Mouse (Mus musculus): ENCODE results near the gene Olfr221. TPM values are rescaled to one million over a fixed set of nuclear protein-coding genes. Genes with fewer than 3 reads are reported as not detected.

The Olfr221 gene
- polyA plus RNA-seq, 1 experiment from 2014 or later = not detected

DNA sequence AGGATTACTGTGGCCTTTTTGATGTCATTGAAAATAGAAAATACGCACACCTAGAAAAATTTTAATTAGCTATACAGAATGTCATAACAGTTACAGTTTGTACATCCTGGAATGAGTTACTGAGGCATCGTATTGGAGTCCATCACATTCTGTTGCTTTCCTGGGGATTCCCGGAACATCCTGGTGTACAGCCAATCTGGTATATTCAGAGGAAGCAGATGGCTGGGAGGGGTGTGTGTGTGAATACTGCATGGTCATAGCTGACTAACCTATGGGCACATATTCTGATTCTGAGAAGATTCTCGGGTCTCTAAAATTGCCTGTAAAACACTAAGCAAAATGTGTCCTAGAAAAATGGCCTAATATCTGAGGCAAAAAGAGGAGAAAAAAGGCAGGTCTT, 30.2 kb downstream of the Olfr221 start:
- Histone ChIP-seq H3K4me3 (ENCODE audit: low read depth, low read length) (no peak overlapping the region), H3K4me2 (replicated peaks; ENCODE audit: low read depth, low read length) (no peak overlapping the region), H3K9me3 (ENCODE audit: control insufficient read depth, low read depth, low read length) (no peaks in the 10 kb centered on the region), H3K9ac (replicated peaks; ENCODE audit: low read depth, low read length) (no peak overlapping the region), H3K27ac (ENCODE audit: low read length) (no peak overlapping the region), H3K27me3 (ENCODE audit: control insufficient read depth, insufficient read depth, low read length) (no peaks in the 10 kb centered on the region), H3K36me3 (ENCODE audit: control insufficient read depth, insufficient read depth, low read length) (peaks cover 19% of the 10 kb centered on the region; the same call in 1 of the 2 replicates), H3K4me1 (ENCODE audit: control insufficient read depth, insufficient read depth, low read length) (peaks cover 30% of the 10 kb centered on the region)
- WGBS = 77% methylated on average over 4 of the region's 4 CpGs
- ATAC-seq (ENCODE audit: insufficient number of reproducible peaks, insufficient read depth, low FRiP score, low read depth) = no peak

- Histone ChIP-seq H3K36me3 (ENCODE audit: control insufficient read depth, insufficient read depth, low read length) (peaks cover 23% of the 10 kb centered on the region; the same call in 1 of the 2 replicates), H3K9me3 (ENCODE audit: control insufficient read depth, low read depth, low read length) (no peaks in the 10 kb centered on the region), H3K4me3 (ENCODE audit: low read depth, low read length) (no peak overlapping the region), H3K4me2 (replicated peaks; ENCODE audit: low read depth, low read length) (no peak overlapping the region), H3K27ac (ENCODE audit: low read length) (no peak overlapping the region), H3K4me1 (ENCODE audit: control insufficient read depth, insufficient read depth, low read length) (peaks cover 29% of the 10 kb centered on the region), H3K27me3 (ENCODE audit: control insufficient read depth, insufficient read depth, low read length) (no peaks in the 10 kb centered on the region), H3K9ac (replicated peaks; ENCODE audit: low read depth, low read length) (no peak overlapping the region)
- ATAC-seq (ENCODE audit: insufficient number of reproducible peaks, insufficient read depth, low FRiP score, low read depth) = no peak
- WGBS = 68% methylated on average over 1 of the region's 1 CpGs
These were observed 30.6 kb downstream of the Olfr221 start for GRCm38 (mm10) chr14:52011683-52012082.

DNA sequence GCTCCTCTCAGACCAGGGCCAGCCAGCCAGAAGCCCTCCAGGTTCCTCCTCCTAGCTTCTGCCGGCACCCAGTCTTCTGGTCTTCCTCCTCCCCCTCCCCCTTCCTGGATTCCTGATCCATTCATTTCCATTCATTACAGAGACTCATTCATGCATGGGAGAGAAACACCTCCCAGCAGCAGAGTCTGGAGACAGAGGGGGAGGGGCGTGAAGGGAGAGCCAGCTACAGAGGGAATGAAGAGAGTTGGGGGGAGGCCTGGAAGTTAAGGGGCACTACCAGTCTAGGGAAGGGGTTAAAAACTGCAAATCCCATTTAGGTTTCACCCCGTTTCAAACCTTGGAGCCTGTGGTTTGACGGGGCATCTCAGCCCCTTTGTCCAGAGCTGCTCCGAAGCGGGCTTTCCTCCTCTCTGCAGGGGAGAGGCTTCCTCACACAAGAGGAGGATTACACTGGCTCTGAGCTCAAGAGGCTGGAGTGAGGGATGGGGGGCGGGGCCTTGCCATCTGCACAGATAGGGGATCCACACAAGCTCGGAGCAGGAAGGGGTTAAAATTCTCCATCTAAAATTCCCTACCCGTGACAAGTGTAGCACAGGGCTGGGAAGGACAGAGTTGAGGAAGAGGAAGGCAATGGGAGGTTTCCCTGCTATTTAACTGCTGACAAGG, 31.7 kb downstream of the Olfr221 start:
- H3K9ac ChIP-seq (replicated peaks; ENCODE audit: low read depth, low read length) = no peak overlapping the region
- 6% methylated on average over 9 of the region's 9 CpGs for WGBS
- peak overlapping the region; percentile 68 for H3K27ac ChIP-seq (ENCODE audit: low read length)
- peaks cover 18% of the 10 kb centered on the region for H3K4me1 ChIP-seq (ENCODE audit: control insufficient read depth, insufficient read depth, low read length)
- H3K9me3 ChIP-seq (ENCODE audit: control insufficient read depth, low read depth, low read length) = no peaks in the 10 kb centered on the region
- peaks cover 34% of the 10 kb centered on the region for H3K36me3 ChIP-seq (ENCODE audit: control insufficient read depth, insufficient read depth, low read length)
- 0 out of 2 replicates have a peak, but pooled peaks have one; percentile 8 for ATAC-seq (ENCODE audit: insufficient number of reproducible peaks, insufficient read depth, low FRiP score, low read depth)
- H3K27me3 ChIP-seq (ENCODE audit: control insufficient read depth, insufficient read depth, low read length) = no peaks in the 10 kb centered on the region
- peak overlapping the region; percentile 29 for H3K4me2 ChIP-seq (replicated peaks; ENCODE audit: low read depth, low read length)
- peak overlapping the region; percentile 2; the same call in 1 of the 2 replicates for H3K4me3 ChIP-seq (ENCODE audit: low read depth, low read length)

- Histone ChIP-seq H3K36me3 (ENCODE audit: control insufficient read depth, insufficient read depth, low read length) (peaks cover 42% of the 10 kb centered on the region), H3K4me1 (ENCODE audit: control insufficient read depth, insufficient read depth, low read length) (peaks cover 13% of the 10 kb centered on the region), H3K9ac (replicated peaks; ENCODE audit: low read depth, low read length) (no peak overlapping the region), H3K9me3 (ENCODE audit: control insufficient read depth, low read depth, low read length) (no peaks in the 10 kb centered on the region), H3K27me3 (ENCODE audit: control insufficient read depth, insufficient read depth, low read length) (no peaks in the 10 kb centered on the region), H3K4me3 (ENCODE audit: low read depth, low read length) (no peak overlapping the region), H3K27ac (ENCODE audit: low read length) (no peak overlapping the region), H3K4me2 (replicated peaks; ENCODE audit: low read depth, low read length) (peak overlapping the region; percentile 29)
- no peak for ATAC-seq (ENCODE audit: insufficient number of reproducible peaks, insufficient read depth, low FRiP score, low read depth)
- 67% methylated on average over 6 of the region's 6 CpGs for WGBS
These were observed 32.4 kb downstream of the Olfr221 start for GRCm38 (mm10) chr14:52009841-52010240.

DNA sequence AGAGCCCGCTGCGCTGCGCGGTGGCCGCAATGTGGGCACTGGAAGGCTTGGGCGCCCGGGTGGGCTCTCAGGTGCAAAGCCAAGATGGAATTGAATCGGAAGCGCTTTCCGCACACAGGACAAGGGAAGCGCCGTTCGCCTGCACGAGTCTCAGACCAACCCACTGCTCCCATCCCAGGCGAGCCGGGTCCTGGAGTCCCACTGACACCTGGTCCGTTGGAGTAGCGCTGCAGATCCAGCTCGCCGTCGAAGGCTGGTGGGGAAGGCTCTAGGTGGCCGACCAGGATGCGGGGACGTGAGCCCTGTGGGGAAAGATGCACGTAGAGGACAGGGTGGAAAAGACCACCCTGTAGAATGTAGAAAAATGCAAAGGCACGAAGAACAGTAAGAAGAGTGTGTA, 32.9 kb downstream of the Olfr221 start:
- Histone ChIP-seq H3K4me2 (replicated peaks; ENCODE audit: low read depth, low read length) (no peak overlapping the region), H3K9ac (replicated peaks; ENCODE audit: low read depth, low read length) (no peak overlapping the region), H3K4me3 (ENCODE audit: low read depth, low read length) (no peak overlapping the region), H3K27ac (ENCODE audit: low read length) (no peak overlapping the region), H3K9me3 (ENCODE audit: control insufficient read depth, low read depth, low read length) (no peaks in the 10 kb centered on the region), H3K27me3 (ENCODE audit: control insufficient read depth, insufficient read depth, low read length) (no peaks in the 10 kb centered on the region), H3K36me3 (ENCODE audit: control insufficient read depth, insufficient read depth, low read length) (peaks cover 43% of the 10 kb centered on the region), H3K4me1 (ENCODE audit: control insufficient read depth, insufficient read depth, low read length) (peaks cover 13% of the 10 kb centered on the region)
- ATAC-seq (ENCODE audit: insufficient number of reproducible peaks, insufficient read depth, low FRiP score, low read depth) = no peak
- 54% methylated on average over 26 of the region's 26 CpGs for whole genome bisulfite sequencing

- Histone ChIP-seq H3K4me3 (ENCODE audit: low read depth, low read length) (no peak overlapping the region), H3K9ac (replicated peaks; ENCODE audit: low read depth, low read length) (no peak overlapping the region), H3K4me2 (replicated peaks; ENCODE audit: low read depth, low read length) (no peak overlapping the region), H3K27ac (ENCODE audit: low read length) (no peak overlapping the region), H3K36me3 (ENCODE audit: control insufficient read depth, insufficient read depth, low read length) (peaks cover 48% of the 10 kb centered on the region), H3K27me3 (ENCODE audit: control insufficient read depth, insufficient read depth, low read length) (no peaks in the 10 kb centered on the region), H3K9me3 (ENCODE audit: control insufficient read depth, low read depth, low read length) (no peaks in the 10 kb centered on the region), H3K4me1 (ENCODE audit: control insufficient read depth, insufficient read depth, low read length) (peaks cover 13% of the 10 kb centered on the region)
- 55% methylated on average over 38 of the region's 38 CpGs for WGBS
- ATAC-seq (ENCODE audit: insufficient number of reproducible peaks, insufficient read depth, low FRiP score, low read depth) = peak; percentile 59; the same call in 1 of the 2 replicates
These were observed 33.7 kb downstream of the Olfr221 start for GRCm38 (mm10) chr14:52008321-52009203.

- WGBS = 93% methylated on average over 23 of the region's 23 CpGs
- Histone ChIP-seq H3K4me2 (replicated peaks; ENCODE audit: low read depth, low read length) (no peak overlapping the region), H3K4me1 (ENCODE audit: control insufficient read depth, insufficient read depth, low read length) (peaks cover 13% of the 10 kb centered on the region), H3K9me3 (ENCODE audit: control insufficient read depth, low read depth, low read length) (no peaks in the 10 kb centered on the region), H3K36me3 (ENCODE audit: control insufficient read depth, insufficient read depth, low read length) (peaks cover 60% of the 10 kb centered on the region), H3K4me3 (ENCODE audit: low read depth, low read length) (no peak overlapping the region), H3K27me3 (ENCODE audit: control insufficient read depth, insufficient read depth, low read length) (no peaks in the 10 kb centered on the region), H3K9ac (replicated peaks; ENCODE audit: low read depth, low read length) (no peak overlapping the region), H3K27ac (ENCODE audit: low read length) (no peak overlapping the region)
- no peak for ATAC-seq (ENCODE audit: insufficient number of reproducible peaks, insufficient read depth, low FRiP score, low read depth)
These were observed 35.5 kb downstream of the Olfr221 start for GRCm38 (mm10) chr14:52006771-52007170.

GRCm38 (mm10) chr14:52006241-52006640, 36.0 kb downstream of the Olfr221 start:
- ATAC-seq (ENCODE audit: insufficient number of reproducible peaks, insufficient read depth, low FRiP score, low read depth) = no peak
- H3K27ac ChIP-seq (ENCODE audit: low read length) = no peak overlapping the region
- 71% methylated on average over 8 of the region's 8 CpGs for WGBS
- H3K9me3 ChIP-seq (ENCODE audit: control insufficient read depth, low read depth, low read length) = no peaks in the 10 kb centered on the region
- H3K4me1 ChIP-seq (ENCODE audit: control insufficient read depth, insufficient read depth, low read length) = peaks cover 13% of the 10 kb centered on the region
- no peak overlapping the region for H3K4me3 ChIP-seq (ENCODE audit: low read depth, low read length)
- no peaks in the 10 kb centered on the region for H3K27me3 ChIP-seq (ENCODE audit: control insufficient read depth, insufficient read depth, low read length)
- H3K36me3 ChIP-seq (ENCODE audit: control insufficient read depth, insufficient read depth, low read length) = peaks cover 62% of the 10 kb centered on the region
- no peak overlapping the region for H3K9ac ChIP-seq (replicated peaks; ENCODE audit: low read depth, low read length)
- no peak overlapping the region for H3K4me2 ChIP-seq (replicated peaks; ENCODE audit: low read depth, low read length)
